12 mouse cellular contexts compared by ENCODE assay signal in the genomic region with DNA sequence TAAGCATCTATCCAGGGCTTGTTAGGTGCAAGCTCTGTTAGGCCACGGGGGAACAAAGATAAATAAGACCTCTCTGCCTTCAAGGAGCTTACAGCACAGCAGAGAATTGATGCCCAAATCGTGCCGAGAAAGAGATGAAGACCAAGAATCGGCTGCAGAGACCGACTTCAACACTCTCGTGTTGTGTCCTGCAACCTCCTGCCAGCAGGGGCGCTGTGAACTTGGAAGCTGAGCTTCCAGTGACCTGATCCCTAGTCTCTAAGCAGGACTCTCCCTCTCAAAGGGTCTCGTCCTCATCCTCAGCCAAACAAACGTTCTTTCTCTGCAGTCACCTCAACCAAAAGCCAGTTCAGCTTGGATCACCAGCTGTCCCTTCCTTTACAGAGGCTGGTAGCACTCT. TPM values are rescaled to one million over a fixed set of nuclear protein-coding genes. Genes with fewer than 3 reads are reported as not detected.
DNase-seq lines count a peak whose midpoint lies in the region; ATAC-seq and TF ChIP-seq lines count a peak whose summit lies in the region.
"Had no signal": no experiment of that assay in that cellular context is flagged by ENCODE, and none has a peak within 500 bp of the region (broad histone marks: within the 10 kb centered on the region; RNA-seq: fewer than 3 reads in every experiment).

No protein-coding gene starts in this region.

- H3K4me3 ChIP-seq in kidney, adult 2 months (ENCODE audit: insufficient read depth, low read depth, low read length) = no peak overlapping the region
- H3K4me3 ChIP-seq in midbrain, postnatal 0 days (ENCODE audit: low read depth, low read length) = no peak overlapping the region
- no peak overlapping the region for H3K4me3 ChIP-seq in midbrain, embryonic 14.5 days (replicated peaks; ENCODE audit: low read depth, low read length)
- no peak overlapping the region for H3K4me3 ChIP-seq in heart, embryonic 12.5 days
- H3K4me3 ChIP-seq: embryonic facial prominence, embryonic 15.5 days; heart, embryonic 13.5 days had no signal

- DNase-seq in kidney, adult 2 months = no peak
- DNase-seq in kidney, adult 18-20 months = no peak
- no peak for DNase-seq in midbrain, postnatal 0 days (ENCODE audit: low spot score)
- no peak for DNase-seq in midbrain, embryonic 14.5 days
- DNase-seq in Patski (ENCODE audit: low read depth, low spot score) = no peak
- peak; percentile 9 for DNase-seq in splenic B cell, adult 2 months (ENCODE audit: low read depth, low spot score)
- no peak for DNase-seq in cerebellum, postnatal 4 days (ENCODE audit: low spot score in 2 of 2)
- DNase-seq: adrenal gland, adult 8-10 months; cerebellum, adult 9-11 months had no signal

- POLR2A ChIA-PET in Patski (lab: Charles Lee) = no interaction called here

- no peaks in the 10 kb centered on the region for H3K36me3 ChIP-seq in kidney, adult 2 months (ENCODE audit: control insufficient read depth, insufficient read depth, low read length)
- H3K36me3 ChIP-seq in midbrain, postnatal 0 days (ENCODE audit: insufficient read depth, low read length) = no peaks in the 10 kb centered on the region
- no peaks in the 10 kb centered on the region for H3K36me3 ChIP-seq in midbrain, embryonic 14.5 days (ENCODE audit: control insufficient read depth, insufficient read depth, low read length)
- no peaks in the 10 kb centered on the region for H3K36me3 ChIP-seq in splenic B cell, adult 2 months (ENCODE audit: control insufficient read depth, insufficient read depth, low read length, poor library complexity, severe bottlenecking)
- no peaks in the 10 kb centered on the region for H3K36me3 ChIP-seq in heart, embryonic 12.5 days
- H3K36me3 ChIP-seq: embryonic facial prominence, embryonic 15.5 days; heart, embryonic 13.5 days had no signal

- H3K9me3 ChIP-seq in midbrain, postnatal 0 days (ENCODE audit: low read length) = no peaks in the 10 kb centered on the region
- no peaks in the 10 kb centered on the region for H3K9me3 ChIP-seq in midbrain, embryonic 14.5 days (ENCODE audit: control insufficient read depth, low read length)
- no peaks in the 10 kb centered on the region for H3K9me3 ChIP-seq in heart, embryonic 12.5 days (replicated peaks)
- H3K9me3 ChIP-seq: embryonic facial prominence, embryonic 15.5 days; heart, embryonic 13.5 days had no signal

- H3K4me2 ChIP-seq in midbrain, postnatal 0 days (ENCODE audit: low read depth, low read length, poor library complexity, severe bottlenecking) = no peak overlapping the region
- no peak overlapping the region for H3K4me2 ChIP-seq in midbrain, embryonic 14.5 days (ENCODE audit: low read length)
- H3K4me2 ChIP-seq in heart, embryonic 12.5 days = no peak overlapping the region
- H3K4me2 ChIP-seq: embryonic facial prominence, embryonic 15.5 days; heart, embryonic 13.5 days had no signal

- TF ChIP-seq CTCF in kidney, adult 2 months (conservative IDR thresholded peaks at IDR 0.05; ENCODE audit: insufficient read depth, insufficient read length, low read depth, low read length) = peak; percentile 35
- TF ChIP-seq CTCF in midbrain, postnatal 0 days (IDR thresholded peaks at IDR 0.05) = peak; percentile 43
- peak; percentile 52 for TF ChIP-seq CTCF in Patski (IDR thresholded peaks at IDR 0.05)

- no peak overlapping the region for H3K9ac ChIP-seq in midbrain, postnatal 0 days (replicated peaks; ENCODE audit: low read length, poor library complexity, severe bottlenecking)
- H3K9ac ChIP-seq in midbrain, embryonic 14.5 days (replicated peaks; ENCODE audit: low read length) = no peak overlapping the region
- no peak overlapping the region for H3K9ac ChIP-seq in heart, embryonic 12.5 days
- H3K9ac ChIP-seq: embryonic facial prominence, embryonic 15.5 days; heart, embryonic 13.5 days had no signal

- no peaks in the 10 kb centered on the region for H3K27me3 ChIP-seq in kidney, adult 2 months (replicated peaks; ENCODE audit: control insufficient read depth, insufficient read depth, low read length)
- peaks cover 2% of the 10 kb centered on the region; the same call in 1 of the 2 replicates for H3K27me3 ChIP-seq in midbrain, postnatal 0 days (ENCODE audit: insufficient read depth, low read length)
- H3K27me3 ChIP-seq in midbrain, embryonic 14.5 days (ENCODE audit: control insufficient read depth, insufficient read depth, low read length) = 0 out of 2 replicates have a peak, but pooled peaks cover 3% of the 10 kb centered on the region
- H3K27me3 ChIP-seq in Patski = peaks cover 13% of the 10 kb centered on the region
- peaks cover 2% of the 10 kb centered on the region; the same call in 1 of the 2 replicates for H3K27me3 ChIP-seq in splenic B cell, adult 2 months (ENCODE audit: control insufficient read depth, insufficient read depth, low read length, poor library complexity, severe bottlenecking)
- peaks cover 85% of the 10 kb centered on the region for H3K27me3 ChIP-seq in heart, embryonic 12.5 days (replicated peaks)

- TF ChIP-seq POLR2A in kidney, adult 2 months (IDR thresholded peaks at IDR 0.05; ENCODE audit: low read depth, low read length) = no peak

- WGBS in kidney, adult 2 months = 54% methylated on average over 9 of the region's 9 CpGs
- 80% methylated on average over 9 of the region's 9 CpGs for WGBS in midbrain, postnatal 0 days
- WGBS in midbrain, embryonic 14.5 days = 84% methylated on average over 9 of the region's 9 CpGs
- WGBS in heart, embryonic 12.5 days = 69% methylated on average over 9 of the region's 9 CpGs

- in situ Hi-C loops in Patski (cut with MboI; ENCODE audit: low pct_unique_long_range_greater_than_20kb) = no loop called here

- H3K27ac ChIP-seq in kidney, adult 2 months (ENCODE audit: insufficient read depth, low read depth, low read length) = no peak overlapping the region
- no peak overlapping the region for H3K27ac ChIP-seq in midbrain, postnatal 0 days (ENCODE audit: low read depth, low read length)
- no peak overlapping the region for H3K27ac ChIP-seq in midbrain, embryonic 14.5 days (replicated peaks; ENCODE audit: low read depth, low read length)
- no peak overlapping the region for H3K27ac ChIP-seq in heart, embryonic 12.5 days (ENCODE audit: poor library complexity, severe bottlenecking)
- H3K27ac ChIP-seq: embryonic facial prominence, embryonic 15.5 days; heart, embryonic 13.5 days had no signal

- no peak for ATAC-seq in midbrain, postnatal 0 days (ENCODE audit: low FRiP score)
- ATAC-seq in midbrain, embryonic 14.5 days (ENCODE audit: low FRiP score, low TSS enrichment) = no peak
- ATAC-seq in Patski = no peak
- ATAC-seq in heart, embryonic 12.5 days (ENCODE audit: insufficient number of reproducible peaks, low FRiP score) = no peak

- H3K4me1 ChIP-seq in kidney, adult 2 months (ENCODE audit: control insufficient read depth, insufficient read depth, low read length) = no peaks in the 10 kb centered on the region
- no peaks in the 10 kb centered on the region for H3K4me1 ChIP-seq in midbrain, postnatal 0 days (ENCODE audit: insufficient read depth, low read length)
- H3K4me1 ChIP-seq in midbrain, embryonic 14.5 days (ENCODE audit: control insufficient read depth, insufficient read depth, low read length) = no peaks in the 10 kb centered on the region
- no peaks in the 10 kb centered on the region for H3K4me1 ChIP-seq in heart, embryonic 12.5 days (replicated peaks)
- H3K4me1 ChIP-seq: embryonic facial prominence, embryonic 15.5 days; heart, embryonic 13.5 days had no signal

- CTCF ChIA-PET in Patski (lab: Charles Lee) = interaction anchor here (1.4 to 3.1 kb wide), 4 partner anchors 9 to 123 kb away, joined by 4 to 11 read pairs (median 8); no protein-coding TSS in a partner anchor

RNA-seq across cellular contexts. Expression of a gene that starts 7.8 kb away (rescaled TPM):
- polyA plus RNA-seq in kidney, adult 2 months (2012; rRNA removed) = 0.06 and 0.15 TPM in 2 replicates
- total RNA-seq in midbrain, postnatal 0 days (2014; rRNA removed) = 21.1 and 22.0 TPM in 2 replicates
- 40.7 and 41.6 TPM in 2 replicates for polyA plus RNA-seq in midbrain, postnatal 0 days (2015; fragmentation: Nextera tagmentation; extraction: Ambion mirVana)
- 15.4 and 18.6 TPM in 2 replicates for polyA plus RNA-seq in midbrain, embryonic 14.5 days (2014; fragmentation: Nextera tagmentation; extraction: Ambion mirVana)
- 15.3 TPM for polyA plus RNA-seq in Patski (2021)
- polyA plus RNA-seq in heart, embryonic 12.5 days (2016; fragmentation: Nextera tagmentation; extraction: Ambion mirVana) = 0.55 and 0.59 TPM in 2 replicates

Comparison
In these comparisons a context has a peak if more than half of its experiments do, and no peak if none do; other contexts are left out.
1. RNA of a gene that starts 7.8 kb away (polyA plus RNA-seq): 40.7 to 41.6 TPM in midbrain, postnatal 0 days, 15.4 to 18.6 TPM in midbrain, embryonic 14.5 days and 15.3 TPM in Patski (single experiment); 0.55 to 0.59 TPM in heart, embryonic 12.5 days and 0.06 to 0.15 TPM in kidney, adult 2 months; every median in the first group is over 10 times any median in the second.
2. Peak in every context shown above with its lines, with median percentiles within 50 percentile points of each other: CTCF ChIP-seq.